Mouse (Mus musculus): Measurements from ENCODE around the gene Srgap2. TPM values are rescaled to one million over a fixed set of nuclear protein-coding genes. Genes with fewer than 3 reads are reported as not detected.

Gene Srgap2
- polyA plus RNA-seq, 1 experiment from 2014 or later = 13.4 TPM

GRCm38 (mm10) chr1:131378081-131378913, 148.9 kb downstream of the Srgap2 start:
- no peak for ATAC-seq (ENCODE audit: low read depth)
- no peaks in the 10 kb centered on the region for H3K36me3 ChIP-seq
- H3K27me3 ChIP-seq = no peaks in the 10 kb centered on the region
- no peak overlapping the region for H3K4me3 ChIP-seq
- H3K4me2 ChIP-seq = no peak overlapping the region
- no peaks in the 10 kb centered on the region for H3K9me3 ChIP-seq
- H3K4me1 ChIP-seq (replicated peaks) = peaks cover 24% of the 10 kb centered on the region
- peak overlapping the region; percentile 65 for H3K27ac ChIP-seq (replicated peaks)
- 33% methylated on average over 7 of the region's 7 CpGs for WGBS
- H3K9ac ChIP-seq = no peak overlapping the region

- H3K9me3 ChIP-seq = no peaks in the 10 kb centered on the region
- H3K9ac ChIP-seq = no peak overlapping the region
- no peak overlapping the region for H3K4me3 ChIP-seq
- H3K4me2 ChIP-seq = no peak overlapping the region
- no peaks in the 10 kb centered on the region for H3K4me1 ChIP-seq (replicated peaks)
- H3K27me3 ChIP-seq = no peaks in the 10 kb centered on the region
- ATAC-seq (ENCODE audit: low read depth) = no peak
- WGBS = 49% methylated on average over 1 of the region's 1 CpGs
- H3K27ac ChIP-seq (replicated peaks) = no peak overlapping the region
- H3K36me3 ChIP-seq = peaks cover 7% of the 10 kb centered on the region; the same call in 1 of the 2 replicates
These were observed 161.3 kb downstream of the Srgap2 start for GRCm38 (mm10) chr1:131365832-131366231.

- no peak overlapping the region for H3K4me3 ChIP-seq
- H3K4me2 ChIP-seq = no peak overlapping the region
These were observed 162.7 kb downstream of the Srgap2 start for GRCm38 (mm10) chr1:131364432-131364831.

GRCm38 (mm10) chr1:131363887-131364286, 163.3 kb downstream of the Srgap2 start:
- H3K9me3 ChIP-seq = no peaks in the 10 kb centered on the region
- H3K4me2 ChIP-seq = no peak overlapping the region
- peaks cover 7% of the 10 kb centered on the region; the same call in 1 of the 2 replicates for H3K36me3 ChIP-seq
- no peak overlapping the region for H3K27ac ChIP-seq (replicated peaks)
- H3K9ac ChIP-seq = no peak overlapping the region
- no peak for ATAC-seq (ENCODE audit: low read depth)
- H3K4me1 ChIP-seq (replicated peaks) = no peaks in the 10 kb centered on the region
- H3K27me3 ChIP-seq = no peaks in the 10 kb centered on the region
- WGBS = 87% methylated on average over 3 of the region's 3 CpGs
- H3K4me3 ChIP-seq = no peak overlapping the region

More at GRCm38 (mm10) chr1:131364432-131364831, 162.7 kb downstream of the Srgap2 start:
- Histone ChIP-seq H3K9ac (no peak overlapping the region), H3K9me3 (no peaks in the 10 kb centered on the region), H3K36me3 (peaks cover 7% of the 10 kb centered on the region; the same call in 1 of the 2 replicates), H3K27me3 (no peaks in the 10 kb centered on the region), H3K4me1 (replicated peaks) (no peaks in the 10 kb centered on the region), H3K27ac (replicated peaks) (no peak overlapping the region)
- WGBS = 92% methylated on average over 3 of the region's 3 CpGs
- no peak for ATAC-seq (ENCODE audit: low read depth)

GRCm38 (mm10) chr1:131362089-131362488, 165.1 kb downstream of the Srgap2 start:
- WGBS = 92% methylated on average over 2 of the region's 2 CpGs
- Histone ChIP-seq H3K4me1 (replicated peaks) (no peaks in the 10 kb centered on the region), H3K4me3 (no peak overlapping the region), H3K36me3 (peaks cover 11% of the 10 kb centered on the region; the same call in 1 of the 2 replicates), H3K4me2 (no peak overlapping the region), H3K9ac (no peak overlapping the region), H3K9me3 (no peaks in the 10 kb centered on the region), H3K27me3 (no peaks in the 10 kb centered on the region), H3K27ac (replicated peaks) (no peak overlapping the region)
- ATAC-seq (ENCODE audit: low read depth) = no peak

- ATAC-seq (ENCODE audit: low read depth) = no peak
- peaks cover 20% of the 10 kb centered on the region for H3K36me3 ChIP-seq
- no peak overlapping the region for H3K4me2 ChIP-seq
- H3K9ac ChIP-seq = no peak overlapping the region
- H3K4me3 ChIP-seq = no peak overlapping the region
- H3K27ac ChIP-seq (replicated peaks) = no peak overlapping the region
- H3K4me1 ChIP-seq (replicated peaks) = no peaks in the 10 kb centered on the region
- 86% methylated on average over 3 of the region's 3 CpGs for WGBS
- H3K9me3 ChIP-seq = no peaks in the 10 kb centered on the region
- no peaks in the 10 kb centered on the region for H3K27me3 ChIP-seq
These were observed 166.4 kb downstream of the Srgap2 start for GRCm38 (mm10) chr1:131360800-131361199.

- Histone ChIP-seq H3K4me2 (no peak overlapping the region), H3K9me3 (no peaks in the 10 kb centered on the region), H3K4me1 (replicated peaks) (no peaks in the 10 kb centered on the region), H3K27ac (replicated peaks) (no peak overlapping the region), H3K9ac (no peak overlapping the region), H3K36me3 (peaks cover 28% of the 10 kb centered on the region), H3K4me3 (no peak overlapping the region), H3K27me3 (no peaks in the 10 kb centered on the region)
- WGBS = 86% methylated on average over 1 of the region's 1 CpGs
- ATAC-seq (ENCODE audit: low read depth) = no peak
These were observed 167.5 kb downstream of the Srgap2 start for GRCm38 (mm10) chr1:131359609-131360008.

GRCm38 (mm10) chr1:131357213-131357612, 169.9 kb downstream of the Srgap2 start:
- WGBS = 97% methylated on average over 1 of the region's 1 CpGs
- Histone ChIP-seq H3K4me1 (replicated peaks) (no peaks in the 10 kb centered on the region), H3K9me3 (no peaks in the 10 kb centered on the region), H3K36me3 (peaks cover 28% of the 10 kb centered on the region), H3K9ac (no peak overlapping the region), H3K4me2 (no peak overlapping the region), H3K27me3 (no peaks in the 10 kb centered on the region), H3K4me3 (no peak overlapping the region), H3K27ac (replicated peaks) (no peak overlapping the region)
- no peak for ATAC-seq (ENCODE audit: low read depth)

- Histone ChIP-seq H3K4me3 (no peak overlapping the region), H3K27me3 (no peaks in the 10 kb centered on the region), H3K4me2 (no peak overlapping the region), H3K9me3 (no peaks in the 10 kb centered on the region), H3K9ac (no peak overlapping the region), H3K4me1 (replicated peaks) (no peaks in the 10 kb centered on the region), H3K36me3 (peaks cover 39% of the 10 kb centered on the region), H3K27ac (replicated peaks) (peak overlapping the region; percentile 42)
- 40% methylated on average over 2 of the region's 2 CpGs for WGBS
- peak; percentile 77; the same call in 1 of the 2 replicates for ATAC-seq (ENCODE audit: low read depth)
These were observed 175.7 kb downstream of the Srgap2 start for GRCm38 (mm10) chr1:131351436-131351835.

- H3K4me2 ChIP-seq = no peak overlapping the region
- no peak overlapping the region for H3K9ac ChIP-seq
- no peaks in the 10 kb centered on the region for H3K9me3 ChIP-seq
- no peaks in the 10 kb centered on the region for H3K4me1 ChIP-seq (replicated peaks)
- peaks cover 33% of the 10 kb centered on the region for H3K36me3 ChIP-seq
- H3K27me3 ChIP-seq = no peaks in the 10 kb centered on the region
- no peak overlapping the region for H3K27ac ChIP-seq (replicated peaks)
- no peak overlapping the region for H3K4me3 ChIP-seq
- WGBS = 89% methylated on average over 1 of the region's 1 CpGs
- ATAC-seq (ENCODE audit: low read depth) = no peak
These were observed 177.1 kb downstream of the Srgap2 start for GRCm38 (mm10) chr1:131349993-131350510.

GRCm38 (mm10) chr1:131347708-131348107, 179.4 kb downstream of the Srgap2 start:
- Histone ChIP-seq H3K4me3 (no peak overlapping the region), H3K27ac (replicated peaks) (no peak overlapping the region), H3K9me3 (no peaks in the 10 kb centered on the region), H3K27me3 (no peaks in the 10 kb centered on the region), H3K9ac (no peak overlapping the region), H3K36me3 (peaks cover 34% of the 10 kb centered on the region), H3K4me1 (replicated peaks) (no peaks in the 10 kb centered on the region), H3K4me2 (no peak overlapping the region)
- WGBS = 76% methylated on average over 2 of the region's 2 CpGs
- ATAC-seq (ENCODE audit: low read depth) = no peak

GRCm38 (mm10) chr1:131346916-131347555, 180.1 kb downstream of the Srgap2 start:
- Histone ChIP-seq H3K36me3 (peaks cover 34% of the 10 kb centered on the region), H3K4me1 (replicated peaks) (no peaks in the 10 kb centered on the region), H3K27me3 (no peaks in the 10 kb centered on the region), H3K9me3 (no peaks in the 10 kb centered on the region), H3K27ac (replicated peaks) (no peak overlapping the region), H3K4me2 (no peak overlapping the region), H3K9ac (no peak overlapping the region), H3K4me3 (no peak overlapping the region)
- no peak for ATAC-seq (ENCODE audit: low read depth)
- WGBS = 48% methylated on average over 1 of the region's 1 CpGs
